Mouse (Mus musculus) MEL (cell line): ENCODE results near the gene Ttll11.

ENCODE experiments used
- CHD1 ChIP-seq: IDR thresholded peaks from 2 replicates; pipeline ENCODE4 v1.6.1; 2012; ENCODE audit warnings: low read depth, mild to moderate bottlenecking, inconsistent platforms, low read length, improper control_type of control experiment
- CTCF ChIP-seq, 3 experiments: IDR thresholded peaks in 2 of 3; conservative IDR thresholded peaks in 1 of 3; 2 replicates each; pipeline ENCODE4 v1.5.1; 2011 to 2012; ENCODE audit warnings: low read length in 3 of 3, low read depth in 2 of 3, mild to moderate bottlenecking in 2 of 3, improper control_type of control experiment in 1 of 3, inconsistent platforms in 1 of 3, mixed read lengths in 1 of 3, moderate library complexity in 1 of 3; ENCODE audit not compliant: control insufficient read depth in 1 of 3, insufficient read depth in 1 of 3, poor library complexity in 1 of 3, severe bottlenecking in 1 of 3
- MXI1 ChIP-seq: IDR thresholded peaks from 2 replicates; pipeline ENCODE4 v1.6.1; 2011; ENCODE audit warnings: mild to moderate bottlenecking, low read depth, low read length, improper control_type of control experiment
- NELFE ChIP-seq: IDR thresholded peaks from 2 replicates; pipeline ENCODE4 v1.6.1; 2011; ENCODE audit warnings: low read depth, low read length, improper control_type of control experiment
- NRF1 ChIP-seq: IDR thresholded peaks from 2 replicates; pipeline ENCODE4 v1.6.1; 2014; ENCODE audit warnings: low read depth, mild to moderate bottlenecking, inconsistent platforms, low read length, improper control_type of control experiment, moderate library complexity; ENCODE audit not compliant: poor library complexity, insufficient read depth, severe bottlenecking
- POLR2A ChIP-seq, 2 experiments: IDR thresholded peaks; 2 replicates each; pipeline ENCODE4 v1.6.1; 2011 to 2012; ENCODE audit warnings: low read length in 2 of 2, mild to moderate bottlenecking in 2 of 2, control low read depth in 1 of 2, improper control_type of control experiment in 1 of 2, low read depth in 1 of 2, moderate library complexity in 1 of 2; ENCODE audit not compliant: control insufficient read depth in 1 of 2, insufficient read depth in 1 of 2, poor library complexity in 1 of 2
- USF1 ChIP-seq: IDR thresholded peaks from 2 replicates; pipeline ENCODE4 v1.6.1; 2014; ENCODE audit warnings: low read depth, mild to moderate bottlenecking, inconsistent platforms, low read length, improper control_type of control experiment, moderate library complexity
- ZC3H11A ChIP-seq: IDR thresholded peaks from 2 replicates; pipeline ENCODE4 v1.6.1; 2012; ENCODE audit warnings: low read depth, mild to moderate bottlenecking, inconsistent platforms, low read length, improper control_type of control experiment
- ZKSCAN1 ChIP-seq: IDR thresholded peaks from 2 replicates; pipeline ENCODE4 v1.6.1; 2012; ENCODE audit warnings: low read depth, mild to moderate bottlenecking, inconsistent platforms, low read length, improper control_type of control experiment, moderate library complexity

DNA sequence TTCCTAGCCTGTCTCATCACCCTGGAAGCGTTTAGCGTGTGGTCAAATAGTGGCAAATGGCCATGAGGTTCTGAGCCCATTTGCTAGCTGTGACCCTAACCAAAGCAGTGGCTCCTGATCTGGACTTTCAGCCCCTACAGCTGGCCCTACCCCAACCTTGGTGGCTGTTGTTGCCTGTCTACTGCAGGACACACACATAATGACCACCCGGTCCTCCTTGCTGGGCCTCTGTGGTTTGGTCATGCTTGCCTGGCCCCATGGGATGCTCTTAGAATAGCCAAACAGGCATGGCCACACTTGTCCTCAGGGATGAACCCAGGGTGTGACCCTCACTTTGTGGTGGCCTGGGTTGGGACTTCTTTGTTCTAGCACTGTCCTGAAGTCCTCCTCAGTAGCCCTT, 80.0 kb downstream of the Ttll11 start:
- no peak for TF ChIP-seq POLR2A (IDR thresholded peaks at IDR 0.05; ENCODE audit: control insufficient read depth in 1 of 2, insufficient read depth in 1 of 2, low read depth in 1 of 2, low read length in 2 of 2, poor library complexity in 1 of 2)
- no peak for TF ChIP-seq NELFE
- no peak for TF ChIP-seq USF1
- no peak for TF ChIP-seq CTCF (IDR thresholded peaks at IDR 0.05 in 2 of 3, conservative IDR thresholded peaks at IDR 0.05 in 1 of 3; ENCODE audit: control insufficient read depth in 1 of 3, insufficient read depth in 1 of 3, low read depth in 2 of 3, low read length in 3 of 3, poor library complexity in 1 of 3, severe bottlenecking in 1 of 3)
- TF ChIP-seq ZKSCAN1, result no peak
- no peak for TF ChIP-seq NRF1
- TF ChIP-seq CHD1, result no peak
- TF ChIP-seq MXI1, result no peak
- no peak for TF ChIP-seq ZC3H11A
